Mouse (Mus musculus) heart, embryonic 13.5 days (tissue): Measurements from ENCODE around the gene Sf3b2. TPM values are rescaled to one million over a fixed set of nuclear protein-coding genes. Genes with fewer than 3 reads are reported as not detected.

Source experiments
- ATAC-seq: fragments of 200-750 bp; cut with Nextera tagmentation; 2 replicates; pipeline ENCODE4 v1.8.0; 2017; ENCODE audit warnings: moderate TSS enrichment; ENCODE audit not compliant: insufficient number of reproducible peaks, low FRiP score, low TSS enrichment; ENCODE audit errors: extremely low read depth
- H3K27ac ChIP-seq: fragments of 300-500 bp; sonication (generic); replicated peaks from 2 replicates; pipeline ENCODE4 v1.5.1; 2015; ENCODE audit warnings: moderate library complexity, mild to moderate bottlenecking, inconsistent platforms
- H3K27me3 ChIP-seq: fragments of 300-500 bp; sonication (generic); replicated peaks from 2 replicates; pipeline ENCODE4 v1.6.1; 2015; ENCODE audit warnings: mild to moderate bottlenecking, inconsistent platforms
- H3K36me3 ChIP-seq: fragments of 300-500 bp; sonication (generic); 2 replicates; pipeline ENCODE4 v1.6.1; 2015; ENCODE audit warnings: mild to moderate bottlenecking, inconsistent platforms
- H3K4me1 ChIP-seq: fragments of 300-500 bp; sonication (generic); 2 replicates; pipeline ENCODE4 v1.6.1; 2015; ENCODE audit warnings: inconsistent platforms
- H3K4me2 ChIP-seq: fragments of 300-500 bp; sonication (generic); 2 replicates; pipeline ENCODE4 v1.6.1; 2015; ENCODE audit warnings: inconsistent platforms, mild to moderate bottlenecking, moderate library complexity
- H3K4me3 ChIP-seq: fragments of 300-500 bp; sonication (generic); 2 replicates; pipeline ENCODE4 v1.5.1; 2015; ENCODE audit warnings: moderate library complexity, mild to moderate bottlenecking, inconsistent platforms
- H3K9ac ChIP-seq: fragments of 300-500 bp; sonication (generic); 2 replicates; pipeline ENCODE4 v1.6.1; 2015; ENCODE audit warnings: inconsistent platforms, mild to moderate bottlenecking, moderate library complexity
- H3K9me3 ChIP-seq: fragments of 300-500 bp; sonication (generic); 2 replicates; pipeline ENCODE4 v1.6.1; 2016; ENCODE audit warnings: inconsistent platforms
- WGBS: fragments of 180-500 bp; shearing (Covaris S2); methylation state at CpG from one replicate; pipeline ENCODE4 v1.1.7; 2015; ENCODE audit warnings: mixed read lengths; 5-methylcytosine and 5-hydroxymethylcytosine counted together
- polyA plus RNA-seq: library from polyadenylated mRNA; unstranded; fragments of >200 nt; fragmentation: Nextera tagmentation; extraction: Ambion mirVana; gene quantifications from 2 replicates; pipeline ENCODE4 v1.2.1, GENCODE M21; 2015

Gene Sf3b2
- polyA plus RNA-seq, 1 experiment from 2014 or later = 210 TPM

- 11% methylated on average over 4 of the region's 4 CpGs for WGBS
- ATAC-seq = no peak
- peaks cover 9% of the 10 kb centered on the region; the same call in 1 of the 2 replicates for H3K36me3 ChIP-seq
Observed at GRCm38 (mm10) chr19:5302455-5302854, 7.2 kb upstream of the Sf3b2 start.

DNA sequence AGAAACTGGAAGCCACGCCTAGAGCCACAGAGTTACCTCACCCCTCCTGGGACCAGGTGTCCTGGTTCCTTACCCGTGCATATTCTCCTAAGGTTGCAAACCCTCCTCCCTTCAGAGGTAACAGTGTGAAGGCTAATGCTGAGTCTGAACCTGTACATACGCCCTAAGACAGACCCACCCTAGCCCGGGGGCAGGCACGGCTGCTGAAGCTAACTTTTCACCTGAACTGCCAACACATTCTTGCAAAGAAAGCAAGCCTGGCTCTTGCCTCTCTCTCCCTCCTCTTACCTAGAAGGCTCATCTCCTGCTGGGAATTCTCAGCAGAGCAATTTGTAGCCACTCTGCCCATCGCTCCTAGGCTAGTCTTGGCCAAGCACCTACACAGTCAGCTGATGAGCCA lies 5.3 kb upstream of the Sf3b2 start:
- Histone ChIP-seq H3K27me3 (peaks cover 4% of the 10 kb centered on the region; the same call in 1 of the 2 replicates), H3K9ac (no peak overlapping the region), H3K36me3 (no peaks in the 10 kb centered on the region), H3K4me2 (no peak overlapping the region), H3K4me3 (no peak overlapping the region), H3K9me3 (no peaks in the 10 kb centered on the region), H3K4me1 (peaks cover 37% of the 10 kb centered on the region), H3K27ac (no peak overlapping the region)
- WGBS = 75% methylated on average over 6 of the region's 6 CpGs
- ATAC-seq = no peak

More at GRCm38 (mm10) chr19:5302455-5302854, 7.2 kb upstream of the Sf3b2 start:
- Histone ChIP-seq H3K4me1 (peaks cover 26% of the 10 kb centered on the region), H3K9me3 (0 out of 2 replicates have a peak, but pooled peaks cover 6% of the 10 kb centered on the region), H3K27ac (no peak overlapping the region), H3K27me3 (peaks cover 22% of the 10 kb centered on the region), H3K4me2 (no peak overlapping the region), H3K9ac (no peak overlapping the region), H3K4me3 (no peak overlapping the region)

DNA sequence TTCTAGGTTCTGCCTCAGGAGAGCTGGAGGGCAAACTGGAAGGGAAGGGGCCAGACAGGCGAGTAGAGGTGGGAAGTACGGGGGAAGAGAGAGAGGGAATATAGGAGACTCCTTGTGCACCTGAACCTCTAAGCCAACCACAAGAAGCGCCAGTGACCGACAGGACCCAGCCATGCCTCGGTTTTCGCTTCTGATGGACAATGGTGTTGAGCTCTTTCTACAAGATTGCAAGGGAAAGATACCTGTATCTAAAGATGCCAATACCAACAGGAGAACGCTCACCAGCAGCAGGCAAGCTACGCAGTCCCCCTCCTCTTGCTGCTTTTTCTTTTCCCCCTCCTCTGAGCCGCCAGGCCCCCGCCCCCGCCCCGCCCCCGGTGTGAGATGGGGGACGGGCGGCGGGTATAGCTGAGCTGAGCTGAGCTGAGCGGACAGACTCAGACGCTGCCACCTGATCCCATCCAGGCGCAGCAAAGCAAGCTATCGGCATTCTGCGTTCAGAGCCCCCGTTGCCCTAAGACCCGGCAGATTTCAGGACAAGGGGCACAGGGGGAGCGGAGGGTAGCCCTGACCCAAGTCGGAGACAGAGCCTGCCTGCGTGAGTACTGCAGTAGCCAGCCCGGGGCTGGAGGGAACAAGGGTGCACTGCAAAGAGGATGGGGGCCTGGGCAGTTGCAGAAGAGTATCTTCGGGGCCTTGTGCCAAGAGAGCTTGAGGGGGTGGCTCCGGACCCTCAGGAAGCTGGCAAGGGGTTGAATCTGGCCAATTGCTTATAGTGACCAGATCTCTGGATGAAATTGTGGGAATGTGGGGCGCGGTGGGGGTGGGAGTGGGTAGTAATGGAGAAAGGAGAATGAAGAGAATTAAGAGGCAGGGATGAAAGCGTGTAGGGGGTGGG lies 2.9 kb upstream of the Sf3b2 start, which contains the start of gene Gal3st3:
Gene Gal3st3 (plus strand): TSS at position 429 of the 898 bp plus-strand sequence.
- peak within 1 kb of the TSS; percentile 41; the same call in 1 of the 2 replicates for H3K27ac ChIP-seq
- 0 out of 2 replicates have a peak, but pooled peaks cover 4% of the 10 kb centered on the region for H3K27me3 ChIP-seq
- no peak for ATAC-seq
- peak within 1 kb of the TSS; percentile 81 for H3K9ac ChIP-seq
- no peaks in the 10 kb centered on the region for H3K9me3 ChIP-seq
- H3K4me2 ChIP-seq = peak within 1 kb of the TSS; percentile 76
- peak within 1 kb of the TSS; percentile 56 for H3K4me3 ChIP-seq
- peaks cover 49% of the 10 kb centered on the region for H3K4me1 ChIP-seq
- WGBS = 8% methylated on average over 31 of the region's 32 CpGs
- peaks cover 10% of the 10 kb centered on the region for H3K36me3 ChIP-seq

DNA sequence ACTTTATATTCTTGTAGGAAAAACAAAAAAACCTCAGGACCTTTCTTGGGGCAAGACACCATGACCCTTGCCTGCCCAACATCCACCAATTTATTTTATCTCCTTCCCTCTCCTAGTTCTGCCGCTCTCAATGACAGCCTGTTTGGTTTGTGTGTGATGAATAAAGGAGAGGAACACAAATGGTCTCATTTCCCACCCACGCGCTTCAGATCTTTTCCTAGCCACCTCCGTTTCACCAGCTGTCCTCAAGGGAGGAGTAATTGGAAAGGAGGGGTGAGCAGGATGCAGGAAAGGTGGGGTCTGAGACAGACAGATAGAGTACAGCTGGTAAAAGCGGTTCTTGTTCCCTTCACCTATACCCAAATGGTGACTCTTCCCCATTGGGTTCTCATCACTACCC lies 1.4 kb upstream of the Sf3b2 start:
- 0 out of 2 replicates have a peak, but pooled peaks cover 4% of the 10 kb centered on the region for H3K27me3 ChIP-seq
- peak overlapping the region; percentile 76 for H3K4me2 ChIP-seq
- H3K9ac ChIP-seq = no peak overlapping the region
- H3K9me3 ChIP-seq = no peaks in the 10 kb centered on the region
- H3K4me3 ChIP-seq = no peak overlapping the region
- H3K36me3 ChIP-seq = peaks cover 25% of the 10 kb centered on the region
- no peak for ATAC-seq
- peaks cover 49% of the 10 kb centered on the region for H3K4me1 ChIP-seq
- 59% methylated on average over 5 of the region's 5 CpGs for WGBS
- H3K27ac ChIP-seq = no peak overlapping the region

GRCm38 (mm10) chr19:5295736-5296075 lies 451 bp upstream of the Sf3b2 start:
- Histone ChIP-seq H3K27me3 (0 out of 2 replicates have a peak, but pooled peaks cover 3% of the 10 kb centered on the region), H3K27ac (peak overlapping the region; percentile 88), H3K4me2 (peak overlapping the region; percentile 76), H3K4me1 (peaks cover 49% of the 10 kb centered on the region), H3K9me3 (no peaks in the 10 kb centered on the region), H3K36me3 (peaks cover 34% of the 10 kb centered on the region), H3K9ac (peak overlapping the region; percentile 83), H3K4me3 (peak overlapping the region; percentile 94)
- peak; percentile 27; the same call in 1 of the 2 replicates for ATAC-seq
- 6% methylated on average over 13 of the region's 13 CpGs for WGBS

DNA sequence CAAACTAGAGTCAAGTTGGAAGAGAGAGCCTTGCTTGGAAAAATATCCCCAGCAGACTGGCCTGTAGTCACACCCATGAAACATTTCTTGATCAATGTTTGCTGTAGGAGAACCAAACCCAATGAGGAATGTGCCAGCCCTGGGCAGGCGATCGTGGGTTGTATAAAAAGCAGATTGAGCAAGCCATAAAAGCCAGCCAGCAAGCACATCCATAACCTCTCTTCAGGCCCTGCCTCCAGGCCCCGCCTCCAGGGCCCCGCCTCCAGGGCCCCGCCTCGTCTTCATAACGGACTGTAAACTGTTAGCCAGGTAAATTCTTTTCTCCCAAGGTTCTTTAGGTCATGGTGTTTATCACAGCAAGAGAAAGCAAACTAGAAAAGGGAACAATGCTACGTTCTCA lies 16.9 kb downstream of the Sf3b2 start:
- Histone ChIP-seq H3K27ac (no peak overlapping the region), H3K4me1 (peaks cover 14% of the 10 kb centered on the region), H3K4me3 (no peak overlapping the region), H3K9me3 (no peaks in the 10 kb centered on the region), H3K4me2 (no peak overlapping the region), H3K36me3 (peaks cover 88% of the 10 kb centered on the region), H3K27me3 (no peaks in the 10 kb centered on the region), H3K9ac (no peak overlapping the region)
- ATAC-seq = no peak
- 88% methylated on average over 8 of the region's 8 CpGs for WGBS

GRCm38 (mm10) chr19:5277140-5277539 lies 18.1 kb downstream of the Sf3b2 start:
- Histone ChIP-seq H3K9ac (no peak overlapping the region), H3K36me3 (peaks cover 75% of the 10 kb centered on the region), H3K4me3 (no peak overlapping the region), H3K4me2 (no peak overlapping the region), H3K9me3 (no peaks in the 10 kb centered on the region), H3K27ac (no peak overlapping the region), H3K4me1 (peaks cover 17% of the 10 kb centered on the region), H3K27me3 (no peaks in the 10 kb centered on the region)
- 91% methylated on average over 3 of the region's 3 CpGs for WGBS
- no peak for ATAC-seq

DNA sequence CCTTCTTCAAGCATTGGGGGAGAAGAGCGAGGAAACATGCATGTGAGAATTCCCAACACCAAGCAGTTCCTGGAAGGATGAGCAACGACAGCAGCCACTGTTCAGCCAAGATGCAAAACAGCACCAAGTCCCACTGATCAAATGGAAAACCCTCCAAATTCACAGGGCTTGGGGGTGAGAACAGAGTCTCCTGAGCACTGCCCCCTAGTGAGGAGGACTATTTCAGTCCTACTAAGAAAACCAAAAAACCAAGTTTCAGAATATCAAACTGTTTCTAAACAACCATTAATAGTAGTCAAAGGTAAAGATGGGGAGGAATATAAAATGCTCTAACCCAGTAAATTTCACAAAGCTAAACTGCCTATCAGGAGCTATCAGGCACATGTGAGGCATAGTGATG lies 18.7 kb downstream of the Sf3b2 start:
- Histone ChIP-seq H3K27me3 (no peaks in the 10 kb centered on the region), H3K9me3 (no peaks in the 10 kb centered on the region), H3K36me3 (peaks cover 69% of the 10 kb centered on the region), H3K4me3 (no peak overlapping the region), H3K27ac (no peak overlapping the region), H3K4me1 (peaks cover 24% of the 10 kb centered on the region), H3K9ac (no peak overlapping the region), H3K4me2 (no peak overlapping the region)
- WGBS = 82% methylated on average over 2 of the region's 2 CpGs
- no peak for ATAC-seq

GRCm38 (mm10) chr19:5275736-5276135 lies 19.5 kb downstream of the Sf3b2 start:
- Histone ChIP-seq H3K36me3 (peaks cover 61% of the 10 kb centered on the region), H3K9ac (no peak overlapping the region), H3K27me3 (no peaks in the 10 kb centered on the region), H3K9me3 (no peaks in the 10 kb centered on the region), H3K4me3 (no peak overlapping the region), H3K27ac (no peak overlapping the region), H3K4me1 (peaks cover 30% of the 10 kb centered on the region), H3K4me2 (no peak overlapping the region)
- ATAC-seq = no peak
- 94% methylated on average over 5 of the region's 5 CpGs for WGBS

GRCm38 (mm10) chr19:5274641-5275040 lies 20.6 kb downstream of the Sf3b2 start:
- H3K4me1 ChIP-seq = peaks cover 39% of the 10 kb centered on the region
- no peaks in the 10 kb centered on the region for H3K27me3 ChIP-seq
- no peak for ATAC-seq
- peak overlapping the region; percentile 92 for H3K27ac ChIP-seq
- peaks cover 56% of the 10 kb centered on the region for H3K36me3 ChIP-seq
- H3K4me2 ChIP-seq = no peak overlapping the region
- 92% methylated on average over 13 of the region's 13 CpGs for WGBS
- H3K4me3 ChIP-seq = no peak overlapping the region
- no peak overlapping the region for H3K9ac ChIP-seq
- H3K9me3 ChIP-seq = no peaks in the 10 kb centered on the region

DNA sequence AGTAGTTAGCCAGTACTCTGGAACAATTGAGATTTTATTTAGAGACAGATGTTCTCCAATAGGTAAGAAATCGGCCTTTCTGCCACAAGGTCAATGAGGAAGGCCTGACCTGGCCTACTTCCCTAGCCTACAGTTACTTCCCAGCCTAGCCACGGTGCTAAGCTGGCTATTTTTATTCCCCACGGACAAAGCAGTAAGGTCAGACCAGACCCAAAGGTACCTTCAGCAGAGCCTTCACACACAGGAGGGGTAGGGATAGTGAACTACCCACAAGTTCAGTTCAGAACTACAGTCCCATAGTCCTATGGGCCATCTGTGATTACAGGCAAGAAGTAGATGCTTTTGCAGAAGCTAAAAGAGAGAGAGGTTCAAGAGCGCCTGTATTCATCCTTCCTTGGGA lies 21.3 kb downstream of the Sf3b2 start:
- Histone ChIP-seq H3K9ac (peak overlapping the region; percentile 97), H3K4me1 (peaks cover 45% of the 10 kb centered on the region), H3K4me3 (peak overlapping the region; percentile 95; the same call in 1 of the 2 replicates), H3K27ac (peak overlapping the region; percentile 92), H3K27me3 (no peaks in the 10 kb centered on the region), H3K9me3 (no peaks in the 10 kb centered on the region), H3K36me3 (peaks cover 48% of the 10 kb centered on the region), H3K4me2 (peak overlapping the region; percentile 94; the same call in 1 of the 2 replicates)
- ATAC-seq = no peak
- WGBS = 51% methylated on average over 4 of the region's 4 CpGs
